Mouse (Mus musculus) E14TG2a.4 (cell line): ENCODE results near the gene Slc39a10.
"Not testable (repeated sequence)": the region's sequence is repeated elsewhere in the genome, so short reads cannot be mapped to it uniquely, and the experiment has no call there.

Experiments
- H3K27me3 ChIP-seq: 2 replicates; pipeline ENCODE4 v1.6.1; 2014; ENCODE audit warnings: low read length, control low read depth; ENCODE audit not compliant: insufficient read depth
- H3K36me3 ChIP-seq: 2 replicates; pipeline ENCODE4 v1.6.1; 2014; ENCODE audit warnings: low read length, control low read depth; ENCODE audit not compliant: insufficient read depth
- H3K4me1 ChIP-seq: replicated peaks from 2 replicates; pipeline ENCODE4 v1.6.1; 2014; ENCODE audit warnings: low read depth, low read length, control low read depth
- H3K4me3 ChIP-seq: replicated peaks from 2 replicates; pipeline ENCODE4 v1.5.1; 2014; ENCODE audit warnings: mild to moderate bottlenecking, low read length
- H3K9me3 ChIP-seq: 2 replicates; pipeline ENCODE4 v1.6.1; 2014; ENCODE audit warnings: low read length, control low read depth
- CTCF ChIP-seq: conservative IDR thresholded peaks from 2 replicates; pipeline ENCODE4 v1.5.1; 2014; ENCODE audit warnings: low read length

The Slc39a10 gene

DNA sequence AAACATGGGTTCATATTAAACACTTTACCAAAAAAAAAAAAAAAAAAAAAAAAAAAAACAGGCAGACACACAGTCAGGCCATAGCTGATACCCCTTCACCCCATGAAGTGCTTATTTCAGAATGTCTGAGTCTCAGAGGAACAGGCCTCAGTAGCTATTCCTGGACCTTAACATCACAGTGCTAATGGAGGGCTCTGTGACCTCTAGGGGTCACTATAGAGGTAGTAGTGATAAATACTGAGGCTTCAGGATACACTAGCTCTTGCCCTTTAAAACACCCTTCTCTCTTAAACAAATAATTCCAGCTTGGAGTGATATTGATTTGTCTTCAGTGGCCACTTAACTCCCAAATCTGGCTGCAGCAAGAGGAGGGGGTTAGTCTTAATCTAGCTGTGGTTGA lies 123.3 kb downstream of the Slc39a10 start:
- H3K4me3 ChIP-seq, H3K9me3 ChIP-seq, H3K27me3 ChIP-seq, H3K4me1 ChIP-seq, H3K36me3 ChIP-seq: not testable (repeated sequence)
- TF ChIP-seq CTCF: 0 out of 2 replicates have a peak, but pooled peaks have one; percentile 9

DNA sequence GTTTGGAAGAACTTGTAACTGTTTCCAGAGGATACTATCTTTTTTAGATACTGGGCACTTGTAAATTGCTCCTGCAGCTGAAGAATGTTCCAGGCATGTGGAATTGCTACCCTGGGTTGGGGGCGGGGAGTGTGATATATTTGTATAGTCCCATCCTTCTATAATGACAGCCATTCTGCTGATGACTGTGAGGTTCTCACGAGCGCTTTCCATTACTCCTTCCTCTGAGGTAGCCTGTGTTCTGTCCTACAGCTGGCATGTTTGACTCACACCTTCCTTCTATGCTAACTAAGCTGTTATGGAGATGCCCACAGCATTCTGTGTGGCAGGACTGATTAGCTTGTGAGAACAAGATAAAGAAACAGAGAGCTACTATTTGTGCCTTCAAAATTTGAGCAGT lies 128.1 kb downstream of the Slc39a10 start:
- H3K9me3 ChIP-seq, H3K36me3 ChIP-seq, H3K27me3 ChIP-seq, H3K4me3 ChIP-seq, H3K4me1 ChIP-seq: not testable (repeated sequence)
